In the genomic region with DNA sequence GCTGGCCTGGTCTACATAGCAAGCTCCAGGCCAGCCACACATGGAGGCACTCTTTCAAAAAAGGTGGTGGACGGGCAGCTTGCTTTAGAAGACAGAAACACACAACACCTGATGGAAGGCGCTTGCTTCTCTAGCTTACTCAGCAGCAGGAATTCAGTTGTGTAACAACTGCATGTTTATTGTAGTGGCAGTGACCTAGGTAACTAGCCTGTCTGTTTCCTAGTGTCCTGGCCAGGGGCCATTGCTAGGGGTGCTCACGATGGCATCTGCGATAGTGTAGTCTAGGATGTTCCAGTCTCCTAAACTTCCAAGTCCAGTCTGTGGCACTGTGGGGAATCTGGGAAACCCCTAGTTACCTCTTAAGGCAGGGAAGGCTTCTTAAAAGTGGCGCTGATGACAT, we compare ENCODE assay signal across 11 mouse cellular contexts. TPM values are rescaled to one million over a fixed set of nuclear protein-coding genes. Genes with fewer than 3 reads are reported as not detected.
DNase-seq lines count a peak whose midpoint lies in the region; ATAC-seq lines count a peak whose summit lies in the region.
"Had no signal": no experiment of that assay in that cellular context is flagged by ENCODE, and none has a peak within 500 bp of the region (broad histone marks: within the 10 kb centered on the region; RNA-seq: fewer than 3 reads in every experiment).

No protein-coding gene starts in this region.

- peak overlapping the region; percentile 58 for H3K27ac ChIP-seq in hindbrain, embryonic 12.5 days
- peak overlapping the region; percentile 9 for H3K27ac ChIP-seq in liver, embryonic 16.5 days (ENCODE audit: low read length)
- H3K27ac ChIP-seq: macrophage had no signal

- whole genome bisulfite sequencing in hindbrain, embryonic 12.5 days = 90% methylated on average over 5 of the region's 5 CpGs
- WGBS in liver, embryonic 16.5 days (ENCODE audit: insufficient replicate concordance) = 78% methylated on average over 5 of the region's 5 CpGs

- H3K9ac ChIP-seq in hindbrain, embryonic 12.5 days = no peak overlapping the region
- H3K9ac ChIP-seq in liver, embryonic 16.5 days (ENCODE audit: low read depth, low read length) = no peak overlapping the region
- H3K9ac ChIP-seq: embryonic facial prominence, embryonic 13.5 days had no signal

- no peaks in the 10 kb centered on the region for H3K9me3 ChIP-seq in hindbrain, embryonic 12.5 days (replicated peaks)
- no peaks in the 10 kb centered on the region for H3K9me3 ChIP-seq in liver, embryonic 16.5 days (replicated peaks; ENCODE audit: control insufficient read depth, low read length)
- H3K9me3 ChIP-seq: embryonic facial prominence, embryonic 13.5 days had no signal

- no peak for ATAC-seq in hindbrain, embryonic 12.5 days (ENCODE audit: low FRiP score)
- ATAC-seq in liver, embryonic 16.5 days (ENCODE audit: low read depth) = no peak
- no peak for ATAC-seq in activated CD4-positive, CD25-positive, alpha-beta regulatory T cell, adult 4 months

- H3K27me3 ChIP-seq in hindbrain, embryonic 12.5 days = no peaks in the 10 kb centered on the region
- no peaks in the 10 kb centered on the region for H3K27me3 ChIP-seq in liver, embryonic 16.5 days (ENCODE audit: control insufficient read depth, insufficient read depth, low read depth, low read length)
- H3K27me3 ChIP-seq: embryonic facial prominence, embryonic 13.5 days had no signal

- no peak overlapping the region for H3K4me2 ChIP-seq in hindbrain, embryonic 12.5 days (replicated peaks)
- H3K4me2 ChIP-seq in liver, embryonic 16.5 days (ENCODE audit: low read depth, low read length) = no peak overlapping the region
- H3K4me2 ChIP-seq: embryonic facial prominence, embryonic 13.5 days had no signal

- peaks cover 9% of the 10 kb centered on the region; the same call in 1 of the 2 replicates for H3K36me3 ChIP-seq in hindbrain, embryonic 12.5 days
- H3K36me3 ChIP-seq in liver, embryonic 16.5 days (ENCODE audit: control insufficient read depth, insufficient read depth) = no peaks in the 10 kb centered on the region

- peak; percentile 70 for DNase-seq in lung, postnatal 36 days
- no peak for DNase-seq in lung, postnatal 14 days
- peak; percentile 61 for DNase-seq in yolk sac, embryonic 10.5 days (ENCODE audit: low spot score)
- no peak for DNase-seq in testis, postnatal 14 days (ENCODE audit: low spot score)
- no peak for DNase-seq in heart, postnatal 25 days (ENCODE audit: low spot score)
- DNase-seq: thymus, postnatal 25 days had no signal

- H3K4me1 ChIP-seq in hindbrain, embryonic 12.5 days = peaks cover 24% of the 10 kb centered on the region
- H3K4me1 ChIP-seq in liver, embryonic 16.5 days (ENCODE audit: control insufficient read depth, low read depth, low read length) = peaks cover 29% of the 10 kb centered on the region

- intact Hi-C loops in heart, postnatal 25 days (cut with DNase I) = no loop called here

- H3K4me3 ChIP-seq in hindbrain, embryonic 12.5 days = no peak overlapping the region
- no peak overlapping the region for H3K4me3 ChIP-seq in liver, embryonic 16.5 days (ENCODE audit: low read depth, low read length)
- H3K4me3 ChIP-seq: embryonic facial prominence, embryonic 13.5 days had no signal

RNA-seq across cellular contexts. Expression of gene Srebf2, which starts 2.8 kb away (rescaled TPM):
- polyA plus RNA-seq in hindbrain, embryonic 12.5 days (2016; fragmentation: Nextera tagmentation; extraction: Ambion mirVana) = 230 and 244 TPM in 2 replicates
- 51.9 and 53.2 TPM in 2 replicates for polyA plus RNA-seq in liver, embryonic 16.5 days (2015; fragmentation: Nextera tagmentation; extraction: Ambion mirVana)
- 10 to 100 TPM; 32.6 to 51.4 TPM for polyA plus RNA-seq in activated CD4-positive, CD25-positive, alpha-beta regulatory T cell, adult 4 months (2017; shearing (Covaris generic))
- 10 to 100 TPM; 20.5 to 21.8 TPM for total RNA-seq in heart, postnatal 25 days (2021)

RNA-seq across cellular contexts. Expression of gene Ccdc134, which starts 16.4 kb away (rescaled TPM):
- polyA plus RNA-seq in hindbrain, embryonic 12.5 days (2016; fragmentation: Nextera tagmentation; extraction: Ambion mirVana) = 17.0 and 17.1 TPM in 2 replicates
- 5.3 and 5.5 TPM in 2 replicates for polyA plus RNA-seq in liver, embryonic 16.5 days (2015; fragmentation: Nextera tagmentation; extraction: Ambion mirVana)
- 10 to 100 TPM; 23.4 to 28.1 TPM for polyA plus RNA-seq in activated CD4-positive, CD25-positive, alpha-beta regulatory T cell, adult 4 months (2017; shearing (Covaris generic))
- total RNA-seq in heart, postnatal 25 days (2021) = 1 to 10 TPM; 4.4 to 6.4 TPM

Comparison
In these comparisons a context has a peak if more than half of its experiments do, and no peak if none do; other contexts are left out.
1. DNase-seq: peak in lung, postnatal 36 days (single experiment) and yolk sac, embryonic 10.5 days (single experiment); none in lung, postnatal 14 days (single experiment), testis, postnatal 14 days (single experiment) and heart, postnatal 25 days (single experiment).